Mouse (Mus musculus) neural tube, embryonic 15.5 days (tissue): Measurements from ENCODE around the gene Slc4a5. TPM values are rescaled to one million over a fixed set of nuclear protein-coding genes. Genes with fewer than 3 reads are reported as not detected.

Source experiments
- ATAC-seq: fragments of 200-750 bp; cut with Nextera tagmentation; 2 replicates; pipeline ENCODE4 v1.8.0; 2017; ENCODE audit warnings: mild to moderate bottlenecking, moderate TSS enrichment, moderate library complexity; ENCODE audit not compliant: low FRiP score
- H3K27ac ChIP-seq: fragments of 300-500 bp; sonication (generic); replicated peaks from 2 replicates; pipeline ENCODE4 v1.5.1; 2015; ENCODE audit warnings: mild to moderate bottlenecking, inconsistent platforms
- H3K27me3 ChIP-seq: fragments of 300-500 bp; sonication (generic); replicated peaks from 2 replicates; pipeline ENCODE4 v1.6.1; 2015; ENCODE audit warnings: inconsistent platforms
- H3K36me3 ChIP-seq: fragments of 300-500 bp; sonication (generic); 2 replicates; pipeline ENCODE4 v1.6.1; 2015; ENCODE audit warnings: inconsistent platforms
- H3K4me1 ChIP-seq: fragments of 300-500 bp; sonication (generic); 2 replicates; pipeline ENCODE4 v1.6.1; 2015; ENCODE audit warnings: inconsistent platforms
- H3K4me2 ChIP-seq: fragments of 300-500 bp; sonication (generic); 2 replicates; pipeline ENCODE4 v1.6.1; 2015; ENCODE audit warnings: inconsistent platforms, mild to moderate bottlenecking, moderate library complexity
- H3K4me3 ChIP-seq: fragments of 300-500 bp; sonication (generic); replicated peaks from 2 replicates; pipeline ENCODE4 v1.5.1; 2015; ENCODE audit warnings: mild to moderate bottlenecking, inconsistent platforms
- H3K9ac ChIP-seq: fragments of 300-500 bp; sonication (generic); replicated peaks from 2 replicates; pipeline ENCODE4 v1.6.1; 2015; ENCODE audit warnings: mild to moderate bottlenecking, inconsistent platforms
- H3K9me3 ChIP-seq: fragments of 300-500 bp; sonication (generic); replicated peaks from 2 replicates; pipeline ENCODE4 v1.6.1; 2016; ENCODE audit warnings: inconsistent platforms
- WGBS: fragments of 180-500 bp; shearing (Covaris S2); methylation state at CpG from one replicate; pipeline ENCODE4 v1.1.7; 2015; ENCODE audit warnings: mixed read lengths; 5-methylcytosine and 5-hydroxymethylcytosine counted together
- polyA plus RNA-seq: library from polyadenylated mRNA; unstranded; fragments of >200 nt; fragmentation: Nextera tagmentation; extraction: Ambion mirVana; gene quantifications from 2 replicates; pipeline ENCODE4 v1.2.1, GENCODE M21; 2015

The Slc4a5 gene
- polyA plus RNA-seq, 1 experiment from 2014 or later = 0.27 TPM

DNA sequence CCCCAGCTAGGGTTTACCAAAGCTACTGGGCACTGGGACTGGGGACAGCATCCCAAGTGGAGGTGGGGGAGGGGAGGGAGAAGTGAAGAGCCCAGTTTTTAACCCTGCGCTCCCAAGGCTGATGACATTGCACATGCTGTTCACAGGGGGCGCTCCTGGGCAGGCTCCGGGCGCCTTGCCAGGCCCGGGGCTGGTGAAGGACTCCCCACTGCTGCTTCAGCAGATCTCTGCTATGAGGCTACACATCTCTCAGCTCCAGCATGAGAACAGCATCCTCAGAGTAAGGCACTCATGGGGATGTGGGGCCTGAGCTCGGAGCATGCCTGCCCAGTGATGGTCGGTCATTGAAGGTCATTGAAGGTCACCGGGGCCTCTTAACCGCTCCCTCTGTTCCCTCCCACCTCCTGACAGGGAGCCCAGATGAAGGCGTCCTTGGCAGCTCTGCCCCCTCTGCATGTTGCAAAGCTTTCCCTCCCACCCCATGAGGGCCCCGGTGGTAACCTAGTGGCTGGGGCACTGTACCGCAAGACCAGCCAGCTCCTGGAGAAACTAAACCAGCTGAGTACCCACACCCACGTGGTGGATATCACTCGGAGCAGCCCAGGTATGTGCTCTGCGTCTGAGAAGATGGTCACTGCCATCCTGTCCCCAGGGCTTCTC, 22.2 kb upstream of the Slc4a5 start:
- Histone ChIP-seq H3K4me3 (no peak overlapping the region), H3K36me3 (peaks cover 84% of the 10 kb centered on the region), H3K4me1 (no peaks in the 10 kb centered on the region), H3K27me3 (no peaks in the 10 kb centered on the region), H3K9ac (no peak overlapping the region), H3K9me3 (no peaks in the 10 kb centered on the region), H3K4me2 (no peak overlapping the region), H3K27ac (0 out of 2 replicates have a peak overlapping the region, but pooled peaks have one; percentile 0)
- WGBS = 44% methylated on average over 15 of the region's 15 CpGs
- ATAC-seq = no peak

- no peaks in the 10 kb centered on the region for H3K27me3 ChIP-seq
- no peak for ATAC-seq
- H3K4me2 ChIP-seq = no peak overlapping the region
- H3K4me1 ChIP-seq = no peaks in the 10 kb centered on the region
- H3K27ac ChIP-seq = no peak overlapping the region
- WGBS = 88% methylated on average over 4 of the region's 4 CpGs
- peaks cover 25% of the 10 kb centered on the region for H3K36me3 ChIP-seq
- no peak overlapping the region for H3K4me3 ChIP-seq
- H3K9ac ChIP-seq = no peak overlapping the region
- no peaks in the 10 kb centered on the region for H3K9me3 ChIP-seq
These were observed 16.3 kb upstream of the Slc4a5 start for GRCm38 (mm10) chr6:83203320-83203719.

DNA sequence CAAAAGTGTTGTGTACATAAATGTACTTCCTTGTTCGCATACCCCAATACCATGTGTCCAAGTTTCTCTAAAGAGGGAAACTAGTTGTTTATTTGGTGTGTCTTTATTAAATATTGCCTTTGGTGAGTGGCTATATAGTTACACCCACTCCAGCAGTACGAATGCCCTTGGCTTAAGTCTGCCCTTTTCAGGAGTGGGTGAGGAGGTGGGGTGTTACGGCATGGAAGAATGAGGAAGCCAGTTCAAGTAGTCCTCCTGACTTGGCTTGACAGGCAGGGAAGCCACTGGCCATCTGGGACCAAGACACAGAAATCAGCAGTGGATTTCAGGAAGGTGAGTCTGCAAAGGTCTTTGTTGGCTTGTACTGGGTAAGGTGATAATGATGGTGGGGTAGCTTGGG, 13.8 kb upstream of the Slc4a5 start:
- WGBS = 89% methylated on average over 3 of the region's 3 CpGs

DNA sequence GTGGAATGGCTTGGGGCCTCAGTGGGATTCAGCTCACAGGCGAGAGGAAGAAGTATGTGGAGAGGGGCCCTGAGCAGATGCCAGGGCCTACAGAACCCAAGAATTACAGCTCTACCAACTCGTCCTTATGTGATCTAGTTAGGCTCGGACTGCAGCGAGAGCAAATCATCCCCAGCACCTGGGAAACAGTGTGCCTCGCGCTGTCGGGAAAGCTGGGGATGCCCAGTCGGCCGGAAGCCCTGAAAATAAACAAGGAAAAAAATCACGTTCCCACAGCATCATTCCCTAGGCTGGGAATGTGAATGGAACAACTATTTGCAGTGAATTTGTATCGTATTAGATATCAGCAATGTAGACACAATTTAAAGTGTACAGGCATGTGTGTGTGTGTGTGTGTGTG, 13.3 kb upstream of the Slc4a5 start:
- no peaks in the 10 kb centered on the region for H3K4me1 ChIP-seq
- ATAC-seq = no peak
- H3K4me3 ChIP-seq = no peak overlapping the region
- H3K36me3 ChIP-seq = no peaks in the 10 kb centered on the region
- H3K27ac ChIP-seq = no peak overlapping the region
- H3K9ac ChIP-seq = no peak overlapping the region
- H3K27me3 ChIP-seq = no peaks in the 10 kb centered on the region
- no peaks in the 10 kb centered on the region for H3K9me3 ChIP-seq
- H3K4me2 ChIP-seq = no peak overlapping the region
- 84% methylated on average over 11 of the region's 11 CpGs for WGBS

More for the DNA sequence above, 13.8 kb upstream of the Slc4a5 start:
- ATAC-seq = no peak
- Histone ChIP-seq H3K27ac (no peak overlapping the region), H3K36me3 (peaks cover 3% of the 10 kb centered on the region; the same call in 1 of the 2 replicates), H3K4me2 (no peak overlapping the region), H3K27me3 (no peaks in the 10 kb centered on the region), H3K4me3 (no peak overlapping the region), H3K9me3 (no peaks in the 10 kb centered on the region), H3K9ac (no peak overlapping the region), H3K4me1 (no peaks in the 10 kb centered on the region)

GRCm38 (mm10) chr6:83207361-83208049, 12.1 kb upstream of the Slc4a5 start:
- no peak overlapping the region for H3K4me3 ChIP-seq
- no peaks in the 10 kb centered on the region for H3K9me3 ChIP-seq
- WGBS = 70% methylated on average over 9 of the region's 9 CpGs
- H3K9ac ChIP-seq = no peak overlapping the region
- no peak for ATAC-seq
- H3K27me3 ChIP-seq = no peaks in the 10 kb centered on the region
- H3K27ac ChIP-seq = no peak overlapping the region
- H3K4me1 ChIP-seq = no peaks in the 10 kb centered on the region
- no peaks in the 10 kb centered on the region for H3K36me3 ChIP-seq
- H3K4me2 ChIP-seq = no peak overlapping the region

DNA sequence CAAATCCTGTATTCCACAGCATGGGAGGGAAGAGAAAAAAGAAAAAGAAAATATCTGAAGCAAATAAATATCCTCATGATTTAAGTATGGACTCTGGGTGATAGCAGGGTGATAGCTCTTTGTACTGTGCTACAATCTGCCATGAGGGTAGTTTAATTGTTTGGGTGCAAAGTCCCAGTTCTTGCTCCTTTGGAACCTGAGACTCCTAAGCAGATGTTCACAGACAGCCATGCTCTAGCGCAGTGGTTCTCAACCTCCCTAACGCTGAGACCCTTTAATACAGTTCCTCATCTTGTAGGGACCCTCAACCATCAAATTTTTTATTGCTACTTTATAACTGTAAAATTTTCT, 11.6 kb upstream of the Slc4a5 start:
- H3K4me1 ChIP-seq = no peaks in the 10 kb centered on the region
- no peak overlapping the region for H3K4me3 ChIP-seq
- 86% methylated on average over 2 of the region's 2 CpGs for WGBS
- no peaks in the 10 kb centered on the region for H3K9me3 ChIP-seq
- ATAC-seq = no peak
- H3K27me3 ChIP-seq = no peaks in the 10 kb centered on the region
- no peaks in the 10 kb centered on the region for H3K36me3 ChIP-seq
- H3K27ac ChIP-seq = no peak overlapping the region
- no peak overlapping the region for H3K9ac ChIP-seq
- H3K4me2 ChIP-seq = no peak overlapping the region

GRCm38 (mm10) chr6:83210495-83210894, 9.1 kb upstream of the Slc4a5 start:
- ATAC-seq = no peak
- Histone ChIP-seq H3K27ac (no peak overlapping the region), H3K9ac (no peak overlapping the region), H3K4me3 (no peak overlapping the region), H3K36me3 (no peaks in the 10 kb centered on the region), H3K4me1 (peaks cover 2% of the 10 kb centered on the region), H3K9me3 (no peaks in the 10 kb centered on the region), H3K4me2 (no peak overlapping the region), H3K27me3 (no peaks in the 10 kb centered on the region)
- WGBS = 45% methylated on average over 2 of the region's 2 CpGs

DNA sequence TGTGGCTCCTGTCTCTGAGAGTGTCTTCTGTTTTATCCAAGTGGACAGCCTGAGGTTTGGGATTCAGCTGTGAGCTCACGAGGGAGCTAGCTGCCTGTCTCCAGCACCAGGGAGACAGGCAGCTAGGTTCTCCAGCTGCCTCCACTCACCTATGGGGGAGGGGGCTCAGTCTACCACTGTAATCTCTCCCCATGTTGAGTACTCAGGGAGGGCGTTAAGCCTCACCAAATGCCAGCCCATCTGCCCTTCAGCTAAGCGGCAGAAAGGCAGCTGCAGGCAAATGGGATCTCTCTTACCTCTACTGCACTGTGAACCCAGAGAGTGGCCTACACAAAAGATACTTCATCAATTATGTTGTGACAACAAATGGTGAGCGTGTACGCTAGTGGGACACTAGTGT, 8.1 kb upstream of the Slc4a5 start:
- H3K36me3 ChIP-seq = no peaks in the 10 kb centered on the region
- 14% methylated on average over 5 of the region's 5 CpGs for WGBS
- H3K4me3 ChIP-seq = no peak overlapping the region
- ATAC-seq = no peak
- peaks cover 6% of the 10 kb centered on the region for H3K4me1 ChIP-seq
- no peaks in the 10 kb centered on the region for H3K27me3 ChIP-seq
- no peak overlapping the region for H3K9ac ChIP-seq
- no peaks in the 10 kb centered on the region for H3K9me3 ChIP-seq
- no peak overlapping the region for H3K27ac ChIP-seq
- no peak overlapping the region for H3K4me2 ChIP-seq

GRCm38 (mm10) chr6:83215002-83215666, 4.5 kb upstream of the Slc4a5 start:
- Histone ChIP-seq H3K27me3 (no peaks in the 10 kb centered on the region), H3K9me3 (no peaks in the 10 kb centered on the region), H3K4me1 (peaks cover 6% of the 10 kb centered on the region), H3K4me2 (no peak overlapping the region), H3K36me3 (no peaks in the 10 kb centered on the region), H3K4me3 (no peak overlapping the region), H3K9ac (0 out of 2 replicates have a peak overlapping the region, but pooled peaks have one; percentile 1), H3K27ac (0 out of 2 replicates have a peak overlapping the region, but pooled peaks have one; percentile 3)
- peak; percentile 91 for ATAC-seq
- 20% methylated on average over 7 of the region's 7 CpGs for WGBS

DNA sequence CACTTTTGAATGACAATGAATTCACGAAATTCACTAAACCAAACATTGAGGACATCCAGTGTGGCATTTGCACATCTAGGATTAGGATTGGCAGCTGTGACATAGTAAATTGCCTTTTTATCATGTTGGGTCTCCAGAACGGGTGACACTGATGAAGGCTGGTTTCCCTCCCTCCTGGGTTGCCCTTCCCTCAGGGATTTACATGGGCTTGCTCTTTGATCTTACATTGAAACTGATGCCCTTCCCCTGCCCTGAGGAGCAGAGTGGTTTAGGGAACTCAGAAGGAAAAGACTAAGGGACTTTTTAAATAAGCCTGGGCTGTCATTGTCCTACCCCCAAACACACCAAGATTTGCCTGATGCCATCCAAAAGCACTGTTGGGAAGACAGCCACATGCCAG, 11.9 kb downstream of the Slc4a5 start:
- WGBS = 44% methylated on average over 2 of the region's 2 CpGs
- Histone ChIP-seq H3K36me3 (no peaks in the 10 kb centered on the region), H3K9me3 (no peaks in the 10 kb centered on the region), H3K4me2 (no peak overlapping the region), H3K4me1 (peaks cover 10% of the 10 kb centered on the region), H3K4me3 (no peak overlapping the region), H3K9ac (no peak overlapping the region), H3K27me3 (peaks cover 5% of the 10 kb centered on the region; the same call in 1 of the 2 replicates), H3K27ac (no peak overlapping the region)
- no peak for ATAC-seq

- no peak overlapping the region for H3K9ac ChIP-seq
- ATAC-seq = no peak
- H3K27me3 ChIP-seq = peaks cover 5% of the 10 kb centered on the region; the same call in 1 of the 2 replicates
- H3K4me3 ChIP-seq = no peak overlapping the region
- H3K9me3 ChIP-seq = no peaks in the 10 kb centered on the region
- no peak overlapping the region for H3K4me2 ChIP-seq
- no peak overlapping the region for H3K27ac ChIP-seq
- no peaks in the 10 kb centered on the region for H3K36me3 ChIP-seq
- WGBS = 87% methylated on average over 4 of the region's 4 CpGs
- peaks cover 18% of the 10 kb centered on the region for H3K4me1 ChIP-seq
These were observed 13.7 kb downstream of the Slc4a5 start for GRCm38 (mm10) chr6:83233306-83233705.

- under 1% methylated on average over 14 of the region's 14 CpGs for WGBS
- no peaks in the 10 kb centered on the region for H3K9me3 ChIP-seq
- H3K27ac ChIP-seq = no peak overlapping the region
- peaks cover 5% of the 10 kb centered on the region; the same call in 1 of the 2 replicates for H3K27me3 ChIP-seq
- ATAC-seq = no peak
- H3K4me3 ChIP-seq = no peak overlapping the region
- H3K4me1 ChIP-seq = peaks cover 18% of the 10 kb centered on the region
- no peak overlapping the region for H3K9ac ChIP-seq
- no peaks in the 10 kb centered on the region for H3K36me3 ChIP-seq
- peak overlapping the region; percentile 39 for H3K4me2 ChIP-seq
These were observed 14.7 kb downstream of the Slc4a5 start for GRCm38 (mm10) chr6:83234280-83234741.
